Mouse (Mus musculus): ENCODE data around the gene Zfp609. TPM values are rescaled to one million over a fixed set of nuclear protein-coding genes. Genes with fewer than 3 reads are reported as not detected.

Gene Zfp609
- polyA plus RNA-seq, 1 experiment = 6.1 TPM

GRCm38 (mm10) chr9:65771011-65771664 is 56.2 kb downstream of the Zfp609 start:
- TF ChIP-seq CTCF (IDR thresholded peaks at IDR 0.05; ENCODE audit: extremely low read depth, insufficient read length, insufficient replicate concordance, low read depth, low read length) (no peak), POLR2A (IDR thresholded peaks at IDR 0.05; ENCODE audit: low read depth, low read length) (no peak)
- no peaks in the 10 kb centered on the region for H3K36me3 ChIP-seq (ENCODE audit: control insufficient read depth, insufficient read depth, low read length)
- H3K27me3 ChIP-seq (ENCODE audit: control insufficient read depth, insufficient read depth, low read length) = no peaks in the 10 kb centered on the region
- no peak overlapping the region for H3K4me3 ChIP-seq (ENCODE audit: low read depth, low read length)
- 61% methylated on average over 11 of the region's 11 CpGs for WGBS
- peaks cover 3% of the 10 kb centered on the region; the same call in 1 of the 2 replicates for H3K4me1 ChIP-seq (ENCODE audit: control insufficient read depth, insufficient read depth, insufficient read length, low read length)
- H3K27ac ChIP-seq (ENCODE audit: insufficient read depth, low read depth, low read length) = no peak overlapping the region

- TF ChIP-seq POLR2A (IDR thresholded peaks at IDR 0.05; ENCODE audit: low read depth, low read length) (no peak), CTCF (IDR thresholded peaks at IDR 0.05; ENCODE audit: extremely low read depth, insufficient read length, insufficient replicate concordance, low read depth, low read length) (no peak)
- WGBS = 94% methylated on average over 4 of the region's 4 CpGs
Observed at GRCm38 (mm10) chr9:65762728-65763127, 64.6 kb downstream of the Zfp609 start.

DNA sequence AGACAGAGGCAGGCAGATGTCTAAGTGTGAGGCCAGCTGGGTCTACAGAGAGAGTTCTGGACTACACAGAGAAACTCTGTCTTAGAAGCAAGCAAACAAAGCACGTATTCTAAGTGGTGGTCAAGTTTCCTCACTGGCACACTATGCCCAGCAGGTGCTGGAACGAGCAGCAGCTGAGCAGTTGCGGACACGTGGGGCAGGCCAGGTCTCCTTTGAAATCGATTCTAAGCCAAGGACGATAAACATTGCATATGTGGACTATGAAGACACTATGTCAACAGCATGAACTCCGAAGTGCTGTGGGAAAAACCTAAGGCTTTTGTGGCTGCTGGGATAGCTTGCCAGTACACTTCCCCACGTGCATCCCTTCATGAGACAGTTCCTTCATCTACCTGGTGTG is 67.4 kb downstream of the Zfp609 start:
- Histone ChIP-seq H3K4me3 (ENCODE audit: low read depth, low read length) (no peak overlapping the region), H3K4me1 (ENCODE audit: control insufficient read depth, insufficient read depth, insufficient read length, low read length) (no peaks in the 10 kb centered on the region), H3K27me3 (ENCODE audit: control insufficient read depth, insufficient read depth, low read length) (no peaks in the 10 kb centered on the region), H3K36me3 (ENCODE audit: control insufficient read depth, insufficient read depth, low read length) (no peaks in the 10 kb centered on the region), H3K27ac (ENCODE audit: insufficient read depth, low read depth, low read length) (no peak overlapping the region)
- TF ChIP-seq CTCF (IDR thresholded peaks at IDR 0.05; ENCODE audit: extremely low read depth, insufficient read length, insufficient replicate concordance, low read depth, low read length) (no peak), POLR2A (IDR thresholded peaks at IDR 0.05; ENCODE audit: low read depth, low read length) (no peak)
- 36% methylated on average over 8 of the region's 8 CpGs for WGBS

More at GRCm38 (mm10) chr9:65762728-65763127, 64.6 kb downstream of the Zfp609 start:
- H3K27ac ChIP-seq (ENCODE audit: insufficient read depth, low read depth, low read length) = no peak overlapping the region
- no peaks in the 10 kb centered on the region for H3K36me3 ChIP-seq (ENCODE audit: control insufficient read depth, insufficient read depth, low read length)
- no peaks in the 10 kb centered on the region for H3K27me3 ChIP-seq (ENCODE audit: control insufficient read depth, insufficient read depth, low read length)
- no peaks in the 10 kb centered on the region for H3K4me1 ChIP-seq (ENCODE audit: control insufficient read depth, insufficient read depth, insufficient read length, low read length)
- H3K4me3 ChIP-seq (ENCODE audit: low read depth, low read length) = no peak overlapping the region

DNA sequence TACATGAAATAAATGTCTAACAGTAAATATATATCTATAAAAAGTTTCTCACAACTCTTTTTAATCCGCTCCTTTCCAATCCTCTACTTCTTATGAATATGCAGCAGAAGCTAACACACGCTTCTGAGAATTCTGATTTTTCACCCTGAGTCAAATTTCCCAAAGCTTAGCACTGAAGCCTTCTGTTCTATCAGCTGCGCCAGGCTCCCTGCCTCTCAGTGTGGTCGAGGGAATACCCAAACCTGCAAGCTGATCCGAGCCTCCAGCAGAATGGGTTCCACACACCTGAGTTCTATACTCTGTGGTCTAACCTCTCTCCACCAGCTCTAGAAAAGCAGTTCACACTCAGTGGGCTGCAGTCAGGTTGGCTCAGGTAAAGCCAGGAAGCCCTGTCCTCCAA is 68.1 kb downstream of the Zfp609 start:
- Histone ChIP-seq H3K27ac (ENCODE audit: insufficient read depth, low read depth, low read length) (no peak overlapping the region), H3K27me3 (ENCODE audit: control insufficient read depth, insufficient read depth, low read length) (no peaks in the 10 kb centered on the region)
- WGBS = 92% methylated on average over 5 of the region's 5 CpGs

GRCm38 (mm10) chr9:65757826-65758225 is 69.5 kb downstream of the Zfp609 start:
- no peak overlapping the region for H3K27ac ChIP-seq (ENCODE audit: insufficient read depth, low read depth, low read length)
- no peaks in the 10 kb centered on the region for H3K36me3 ChIP-seq (ENCODE audit: control insufficient read depth, insufficient read depth, low read length)
- no peak for TF ChIP-seq POLR2A (IDR thresholded peaks at IDR 0.05; ENCODE audit: low read depth, low read length)
- TF ChIP-seq CTCF (IDR thresholded peaks at IDR 0.05; ENCODE audit: extremely low read depth, insufficient read length, insufficient replicate concordance, low read depth, low read length) = no peak
- 60% methylated on average over 3 of the region's 3 CpGs for WGBS
- no peak overlapping the region for H3K4me3 ChIP-seq (ENCODE audit: low read depth, low read length)
- H3K27me3 ChIP-seq (ENCODE audit: control insufficient read depth, insufficient read depth, low read length) = no peaks in the 10 kb centered on the region
- H3K4me1 ChIP-seq (ENCODE audit: control insufficient read depth, insufficient read depth, insufficient read length, low read length) = no peaks in the 10 kb centered on the region

More for the DNA sequence above, 68.1 kb downstream of the Zfp609 start:
- Histone ChIP-seq H3K36me3 (ENCODE audit: control insufficient read depth, insufficient read depth, low read length) (no peaks in the 10 kb centered on the region), H3K4me1 (ENCODE audit: control insufficient read depth, insufficient read depth, insufficient read length, low read length) (no peaks in the 10 kb centered on the region), H3K4me3 (ENCODE audit: low read depth, low read length) (no peak overlapping the region)
- no peak for TF ChIP-seq POLR2A (IDR thresholded peaks at IDR 0.05; ENCODE audit: low read depth, low read length)
- TF ChIP-seq CTCF (IDR thresholded peaks at IDR 0.05; ENCODE audit: extremely low read depth, insufficient read length, insufficient replicate concordance, low read depth, low read length) = no peak

- H3K36me3 ChIP-seq (ENCODE audit: control insufficient read depth, insufficient read depth, low read length) = no peaks in the 10 kb centered on the region
- no peak overlapping the region for H3K4me3 ChIP-seq (ENCODE audit: low read depth, low read length)
- TF ChIP-seq POLR2A (IDR thresholded peaks at IDR 0.05; ENCODE audit: low read depth, low read length) = no peak
- TF ChIP-seq CTCF (IDR thresholded peaks at IDR 0.05; ENCODE audit: extremely low read depth, insufficient read length, insufficient replicate concordance, low read depth, low read length) = no peak
- no peak overlapping the region for H3K27ac ChIP-seq (ENCODE audit: insufficient read depth, low read depth, low read length)
- no peaks in the 10 kb centered on the region for H3K27me3 ChIP-seq (ENCODE audit: control insufficient read depth, insufficient read depth, low read length)
- WGBS = 95% methylated on average over 7 of the region's 7 CpGs
- no peaks in the 10 kb centered on the region for H3K4me1 ChIP-seq (ENCODE audit: control insufficient read depth, insufficient read depth, insufficient read length, low read length)
Observed at GRCm38 (mm10) chr9:65755673-65756375, 71.5 kb downstream of the Zfp609 start.

- no peaks in the 10 kb centered on the region for H3K27me3 ChIP-seq (ENCODE audit: control insufficient read depth, insufficient read depth, low read length)
- H3K27ac ChIP-seq (ENCODE audit: insufficient read depth, low read depth, low read length) = no peak overlapping the region
- H3K4me3 ChIP-seq (ENCODE audit: low read depth, low read length) = no peak overlapping the region
- TF ChIP-seq POLR2A (IDR thresholded peaks at IDR 0.05; ENCODE audit: low read depth, low read length) (no peak), CTCF (IDR thresholded peaks at IDR 0.05; ENCODE audit: extremely low read depth, insufficient read length, insufficient replicate concordance, low read depth, low read length) (no peak)
- H3K36me3 ChIP-seq (ENCODE audit: control insufficient read depth, insufficient read depth, low read length) = no peaks in the 10 kb centered on the region
- H3K4me1 ChIP-seq (ENCODE audit: control insufficient read depth, insufficient read depth, insufficient read length, low read length) = no peaks in the 10 kb centered on the region
- 91% methylated on average over 1 of the region's 1 CpGs for WGBS
Observed at GRCm38 (mm10) chr9:65755164-65755563, 72.2 kb downstream of the Zfp609 start.
